Mouse (Mus musculus) granulocyte monocyte progenitor cell, adult 5-6 weeks (primary cell): ENCODE measurements at regions not wholly inside any gene's neighbourhood (a gene's known extent, or its start where the extent isn't known, plus 50 kb on each side); places are given as distances from the start of the nearest gene placed in this dataset.

Experiments used
- ATAC-seq: replicated peaks from 2 replicates; pipeline ENCODE4 v1.8.0; 2016; ENCODE audit warnings: mild to moderate bottlenecking, moderate TSS enrichment, inconsistent platforms; ENCODE audit not compliant: poor library complexity, severe bottlenecking

DNA sequence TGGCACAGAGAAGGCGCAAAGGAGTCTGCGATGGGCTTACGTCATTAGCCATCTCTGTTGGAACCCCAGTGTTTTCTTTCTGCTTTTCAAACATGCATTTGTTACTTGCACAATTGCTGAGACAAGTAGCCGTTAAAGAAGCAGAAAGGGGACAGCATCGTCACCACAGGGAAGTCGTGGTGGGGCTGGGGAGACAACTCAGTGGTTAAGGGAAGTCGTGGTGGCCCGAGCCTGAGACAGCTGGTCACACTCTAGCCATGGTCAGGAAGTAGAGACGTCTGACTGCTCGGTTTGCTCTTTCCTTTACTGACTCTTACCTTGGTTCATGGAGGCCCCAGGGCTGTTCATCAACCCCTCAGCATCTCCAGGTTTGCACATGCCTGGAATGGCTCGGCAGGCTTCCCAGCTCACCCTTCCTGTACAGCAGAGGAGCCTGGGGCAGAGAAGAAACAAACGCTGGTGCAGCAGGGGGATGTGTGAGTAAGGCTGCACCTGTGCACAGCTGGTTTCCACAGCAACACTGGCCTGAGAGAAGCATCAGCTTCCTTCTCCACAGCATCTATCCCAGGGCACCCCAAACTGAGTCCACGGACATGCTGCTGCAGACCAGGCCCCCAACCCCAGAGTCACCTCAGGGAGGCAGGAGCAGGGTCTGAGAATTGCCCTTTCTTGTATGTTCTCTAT lies 135.6 kb upstream of the Rreb1 start:
- peak; percentile 100 for ATAC-seq

DNA sequence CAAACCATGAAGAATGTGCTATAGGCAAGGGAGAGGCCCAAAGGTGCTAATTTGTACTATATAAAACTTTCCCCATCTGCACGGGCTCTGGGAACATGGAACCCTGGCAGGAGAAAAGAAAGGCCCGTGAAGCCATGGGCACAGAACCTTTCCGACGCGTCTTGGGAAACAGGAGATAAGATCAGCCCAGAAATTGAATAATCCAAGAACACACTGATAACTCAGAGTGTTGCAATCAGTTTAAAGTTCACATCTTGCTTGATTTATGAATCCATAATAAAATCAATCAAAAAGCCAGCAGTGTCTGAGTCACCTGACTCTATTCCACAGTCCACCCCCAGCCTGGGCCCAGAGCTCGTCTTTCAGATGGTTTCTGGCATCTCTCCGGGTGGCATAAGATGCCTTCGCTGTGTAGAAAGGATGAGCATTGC lies 133.4 kb upstream of the Rreb1 start:
- no peak for ATAC-seq

- ATAC-seq: no peak
Observed at GRCm38 (mm10) chr13:37649467-37650080, 128.6 kb upstream of the Rreb1 start.

- ATAC-seq: no peak
Observed at GRCm38 (mm10) chr13:37651221-37651946, 126.8 kb upstream of the Rreb1 start.

GRCm38 (mm10) chr13:37654651-37655050 lies 123.5 kb upstream of the Rreb1 start:
- no peak for ATAC-seq

DNA sequence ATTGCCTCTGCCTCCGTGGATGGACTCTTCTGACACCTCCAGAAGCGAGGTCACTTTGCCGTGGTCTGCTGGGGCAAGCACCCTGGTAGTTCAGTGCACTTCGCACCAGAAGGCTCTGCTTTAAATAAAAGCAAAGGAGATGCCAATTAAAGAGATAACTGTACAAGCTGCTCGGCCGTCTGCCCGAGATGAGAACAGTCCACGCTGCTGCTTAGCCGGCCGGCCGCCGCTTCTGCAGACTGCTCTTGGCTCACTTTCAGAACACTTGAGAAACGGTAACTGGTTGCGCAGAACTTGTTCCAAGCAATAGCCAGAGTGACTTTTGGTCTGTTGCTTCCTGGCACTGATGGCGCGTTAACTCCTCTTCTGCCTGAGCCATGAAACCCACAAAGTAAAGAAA lies 121.0 kb upstream of the Rreb1 start:
- ATAC-seq: peak; percentile 73

DNA sequence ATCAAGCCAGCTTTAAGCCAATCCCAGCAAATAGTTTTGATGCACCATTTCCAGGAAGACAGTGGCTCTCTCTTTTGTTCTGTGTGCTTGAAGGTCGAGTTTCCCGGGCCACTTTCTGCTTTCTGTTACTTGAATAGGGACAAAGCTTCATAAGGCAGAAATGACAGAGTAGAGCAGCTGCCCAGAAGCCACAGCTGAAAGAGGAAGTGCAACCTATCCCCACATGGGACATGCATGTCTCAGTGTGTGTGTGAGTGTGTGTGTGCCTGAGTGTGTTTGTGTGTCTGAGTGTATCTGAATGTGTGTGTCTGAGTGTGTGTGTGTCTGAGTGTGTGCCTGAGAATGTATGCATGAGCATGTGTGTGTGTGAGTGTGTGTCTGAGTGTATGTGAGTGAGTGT lies 120.2 kb upstream of the Rreb1 start:
- ATAC-seq: peak; percentile 83

DNA sequence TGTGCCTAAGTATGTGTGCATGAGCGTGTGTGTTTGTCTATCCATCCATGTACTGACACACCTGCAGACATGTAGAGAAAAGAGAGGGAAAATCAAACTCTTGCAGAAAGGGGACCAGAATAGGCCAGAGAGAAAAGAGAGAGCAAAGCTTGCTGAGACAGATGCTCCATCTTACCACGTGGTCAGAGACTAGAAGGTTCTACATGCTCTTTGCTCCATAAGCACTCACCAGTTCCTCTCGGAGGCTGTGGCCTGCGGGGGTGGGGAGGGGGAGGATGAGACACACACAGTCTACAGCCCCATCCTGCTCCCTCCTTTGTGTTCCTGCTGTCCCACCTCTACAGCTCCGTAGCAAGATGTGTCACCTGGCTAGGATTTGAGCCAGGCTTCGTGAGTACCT lies 119.7 kb upstream of the Rreb1 start:
- no peak for ATAC-seq

DNA sequence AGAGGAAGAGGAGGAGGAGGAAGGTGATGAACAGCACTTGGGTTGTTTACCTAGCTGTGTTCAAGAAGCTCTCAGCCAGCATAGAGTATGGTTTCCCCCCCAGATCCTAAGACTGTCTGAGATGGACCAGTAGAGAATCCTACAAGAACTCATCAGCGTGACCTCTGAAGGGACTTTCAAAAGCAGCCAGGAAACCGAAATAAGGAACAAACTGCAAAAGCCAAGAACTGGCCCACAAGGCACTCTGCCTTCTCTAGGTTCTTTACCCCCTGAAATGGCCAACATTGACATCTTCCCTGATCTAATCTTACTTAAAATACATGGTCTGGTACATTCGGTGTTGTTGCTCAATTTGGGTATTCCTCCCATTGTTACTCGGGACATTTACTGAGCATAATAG lies 118.1 kb upstream of the Rreb1 start:
- ATAC-seq: 0 out of 2 replicates have a peak, but pooled peaks have one; percentile 5

- no peak for ATAC-seq
Observed at GRCm38 (mm10) chr13:37660668-37661067, 117.5 kb upstream of the Rreb1 start.

DNA sequence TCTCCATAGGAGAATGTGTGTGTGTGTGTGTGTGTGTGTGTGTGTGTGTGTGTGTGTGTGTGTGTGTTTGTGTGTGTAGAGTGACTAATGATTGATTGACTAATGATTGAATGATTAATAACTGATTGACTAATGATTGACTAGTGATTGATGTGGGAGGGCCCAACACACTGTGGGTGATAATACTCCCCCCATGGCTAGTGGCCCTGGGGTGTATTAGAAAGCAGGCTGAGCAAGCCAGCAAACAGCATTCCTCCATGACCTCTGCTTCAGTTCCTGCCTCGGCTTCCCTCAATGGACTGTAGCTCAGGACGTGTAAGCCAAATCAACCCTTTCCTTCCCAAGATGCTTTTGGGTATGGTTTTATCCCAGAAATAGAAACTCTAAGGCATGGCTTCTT lies 114.1 kb upstream of the Rreb1 start:
- ATAC-seq: no peak

GRCm38 (mm10) chr13:37666207-37667003 lies 111.8 kb upstream of the Rreb1 start:
- ATAC-seq: peak; percentile 53

DNA sequence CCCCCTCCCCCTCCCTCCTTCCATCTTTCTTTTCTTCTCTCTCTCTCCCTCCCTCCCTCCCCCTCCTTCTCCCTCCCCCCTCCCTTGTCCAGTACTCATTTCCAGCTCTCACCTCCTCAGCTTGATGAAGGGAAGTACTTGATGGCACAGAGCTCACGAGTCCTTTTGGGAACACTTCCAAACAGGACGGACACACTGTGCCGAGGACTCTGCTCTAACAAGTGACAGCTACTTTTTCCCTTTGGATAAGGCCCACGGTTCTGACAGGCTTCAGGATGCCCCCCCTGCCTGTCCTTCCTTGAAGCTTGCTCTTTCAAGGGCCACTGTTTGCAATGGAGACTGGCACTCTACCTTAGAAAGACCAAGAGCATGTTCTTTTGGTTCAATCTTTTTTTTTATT lies 110.8 kb upstream of the Rreb1 start:
- ATAC-seq: no peak

- ATAC-seq: peak; percentile 28; the same call in 1 of the 2 replicates
Observed at GRCm38 (mm10) chr13:37667871-37668270, 110.3 kb upstream of the Rreb1 start.

GRCm38 (mm10) chr13:37671109-37671508 lies 107.1 kb upstream of the Rreb1 start:
- peak; percentile 78 for ATAC-seq

- ATAC-seq: peak; percentile 17
Observed at GRCm38 (mm10) chr13:37674676-37675350, 103.4 kb upstream of the Rreb1 start.

- peak; percentile 49 for ATAC-seq
Observed at GRCm38 (mm10) chr13:37675718-37676117, 102.5 kb upstream of the Rreb1 start.

DNA sequence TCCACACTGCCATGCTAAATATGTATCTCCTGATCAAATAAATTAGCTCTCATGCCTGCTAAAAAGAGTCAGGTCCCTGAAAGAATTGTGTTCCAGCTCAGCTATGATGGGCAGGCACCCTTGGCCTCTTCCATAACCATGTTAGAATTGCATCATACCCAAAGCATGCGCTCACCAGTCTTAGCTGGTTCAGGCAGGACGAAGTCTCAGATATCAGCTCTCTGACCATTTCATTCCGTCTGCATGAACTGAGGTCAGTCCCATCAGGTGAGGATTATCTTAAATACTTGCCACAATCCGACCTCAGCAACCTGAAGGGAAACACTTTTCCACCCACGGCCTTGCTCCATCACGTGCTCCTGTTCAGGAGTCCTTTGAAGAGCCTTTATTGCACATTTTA lies 101.3 kb upstream of the Rreb1 start:
- ATAC-seq: no peak

DNA sequence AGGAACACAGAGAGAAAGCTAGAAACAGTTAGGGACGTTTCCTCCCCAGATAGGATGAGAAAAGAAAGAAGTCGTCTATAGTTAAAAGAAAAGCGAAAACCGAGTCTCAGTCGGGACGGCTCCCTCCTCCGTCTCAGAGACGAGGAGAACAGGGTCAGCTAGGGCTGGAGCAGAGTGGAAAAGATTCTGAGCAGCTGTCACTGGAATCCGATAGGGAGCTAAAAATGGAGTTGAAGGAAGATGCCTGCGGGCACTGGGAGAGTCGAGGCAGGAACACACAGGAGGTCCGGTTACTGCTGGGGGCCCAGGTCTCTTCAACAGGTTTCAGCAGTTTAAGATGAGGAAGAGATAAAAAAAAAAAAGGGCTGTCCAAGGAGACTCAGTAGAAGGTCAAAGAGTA lies 99.9 kb upstream of the Rreb1 start:
- no peak for ATAC-seq

DNA sequence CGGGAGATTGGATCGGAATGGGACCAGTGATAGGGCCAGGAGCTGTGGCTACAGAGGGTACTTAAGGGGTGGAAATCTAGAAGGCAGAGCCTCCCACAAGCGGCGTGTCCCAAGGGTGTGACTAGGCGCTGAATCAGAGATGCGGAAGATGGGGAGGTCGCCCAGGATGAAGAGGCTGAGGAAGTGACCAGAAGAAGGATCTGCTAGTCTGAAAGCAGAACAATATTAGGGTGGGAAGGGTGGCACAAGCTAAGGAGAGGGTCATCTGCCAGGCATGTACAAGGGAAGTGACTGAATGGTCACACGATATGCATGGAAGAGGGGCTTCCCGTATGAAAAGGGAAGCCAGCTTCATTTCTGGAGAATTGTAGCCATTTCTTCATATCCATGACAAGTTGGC lies 99.4 kb upstream of the Rreb1 start:
- peak; percentile 62 for ATAC-seq
